Mouse (Mus musculus): ENCODE measurements around the gene Hunk. TPM values are rescaled to one million over a fixed set of nuclear protein-coding genes. Genes with fewer than 3 reads are reported as not detected.
A peak's percentile ranks its signal among the peaks of the same experiment; 100 is the strongest.

The Hunk gene
- polyA plus RNA-seq, 1 experiment, result 0.37 TPM

GRCm38 (mm10) chr16:90396882-90397281 is 11.1 kb downstream of the Hunk start:
- TF ChIP-seq CEBPB (IDR thresholded peaks at IDR 0.05; ENCODE audit: insufficient read depth, poor library complexity, severe bottlenecking), result no peak
- TF ChIP-seq MAX (IDR thresholded peaks at IDR 0.05; ENCODE audit: low read depth), result no peak

GRCm38 (mm10) chr16:90400314-90400713 is 14.5 kb downstream of the Hunk start:
- no peak overlapping the region for H3K4me3 ChIP-seq
- TF ChIP-seq E2F4 (IDR thresholded peaks at IDR 0.05; ENCODE audit: insufficient read depth) (no peak), USF1 (IDR thresholded peaks at IDR 0.05; ENCODE audit: low read depth) (no peak), POLR2A (IDR thresholded peaks at IDR 0.05; ENCODE audit: insufficient read length, low read depth) (no peak), TCF3 (IDR thresholded peaks at IDR 0.05; ENCODE audit: insufficient read length, low read depth) (no peak), SRF (IDR thresholded peaks at IDR 0.05; ENCODE audit: control insufficient read depth, insufficient read length, low read depth) (no peak), MYOD1 (IDR thresholded peaks at IDR 0.05; ENCODE audit: control insufficient read depth in 1 of 3, insufficient read length in 2 of 3, low read depth in 2 of 3) (no peak), CEBPB (IDR thresholded peaks at IDR 0.05; ENCODE audit: insufficient read depth, poor library complexity, severe bottlenecking) (no peak)
- H3K4me2 ChIP-seq (ENCODE audit: low read depth), result no peak overlapping the region
- H3K36me3 ChIP-seq (ENCODE audit: control insufficient read depth, insufficient read depth), result no peaks in the 10 kb centered on the region
- no peaks in the 10 kb centered on the region for H3K79me2 ChIP-seq (ENCODE audit: control insufficient read depth, insufficient read depth)
- H3ac ChIP-seq (ENCODE audit: control insufficient read depth, insufficient read length), result no peak overlapping the region
- H3K27me3 ChIP-seq (ENCODE audit: control insufficient read depth, insufficient read depth, insufficient read length), result no peaks in the 10 kb centered on the region

More at GRCm38 (mm10) chr16:90396882-90397281, 11.1 kb downstream of the Hunk start:
- no peak overlapping the region for H3K4me3 ChIP-seq
- no peak overlapping the region for H3K4me2 ChIP-seq (ENCODE audit: low read depth)
- no peaks in the 10 kb centered on the region for H3K79me2 ChIP-seq (ENCODE audit: control insufficient read depth, insufficient read depth)
- H3K27me3 ChIP-seq (ENCODE audit: control insufficient read depth, insufficient read depth, insufficient read length), result no peaks in the 10 kb centered on the region
- H3ac ChIP-seq (ENCODE audit: control insufficient read depth, insufficient read length), result no peak overlapping the region
- H3K36me3 ChIP-seq (ENCODE audit: control insufficient read depth, insufficient read depth), result no peaks in the 10 kb centered on the region

- no peaks in the 10 kb centered on the region for H3K27me3 ChIP-seq (ENCODE audit: control insufficient read depth, insufficient read depth, insufficient read length)
- peak overlapping the region; percentile 14 for H3K4me2 ChIP-seq (ENCODE audit: low read depth)
- H3K36me3 ChIP-seq (ENCODE audit: control insufficient read depth, insufficient read depth), result no peaks in the 10 kb centered on the region
- TF ChIP-seq SRF (IDR thresholded peaks at IDR 0.05; ENCODE audit: control insufficient read depth, insufficient read length, low read depth) (no peak), MYOD1 (IDR thresholded peaks at IDR 0.05; ENCODE audit: control insufficient read depth in 1 of 3, insufficient read length in 2 of 3, low read depth in 2 of 3) (peak in 1 of 3 experiments; percentile 25), USF1 (IDR thresholded peaks at IDR 0.05; ENCODE audit: low read depth) (peak; percentile 55), TCF3 (IDR thresholded peaks at IDR 0.05; ENCODE audit: insufficient read length, low read depth) (no peak), MAX (IDR thresholded peaks at IDR 0.05; ENCODE audit: low read depth) (no peak)
- no peak overlapping the region for H3K4me3 ChIP-seq
- no peak overlapping the region for H3ac ChIP-seq (ENCODE audit: control insufficient read depth, insufficient read length)
- H3K79me2 ChIP-seq (ENCODE audit: control insufficient read depth, insufficient read depth), result no peaks in the 10 kb centered on the region
These were observed 15.3 kb downstream of the Hunk start for GRCm38 (mm10) chr16:90400906-90401666.

GRCm38 (mm10) chr16:90402292-90402691 is 16.5 kb downstream of the Hunk start:
- Histone ChIP-seq H3K4me3 (no peak overlapping the region), H3K79me2 (ENCODE audit: control insufficient read depth, insufficient read depth) (no peaks in the 10 kb centered on the region), H3K27me3 (ENCODE audit: control insufficient read depth, insufficient read depth, insufficient read length) (no peaks in the 10 kb centered on the region), H3K4me2 (ENCODE audit: low read depth) (no peak overlapping the region), H3ac (ENCODE audit: control insufficient read depth, insufficient read length) (no peak overlapping the region), H3K36me3 (ENCODE audit: control insufficient read depth, insufficient read depth) (no peaks in the 10 kb centered on the region)
- TF ChIP-seq E2F4 (IDR thresholded peaks at IDR 0.05; ENCODE audit: insufficient read depth) (no peak), POLR2AphosphoS2 (IDR thresholded peaks at IDR 0.05; ENCODE audit: insufficient read length, low read depth) (no peak), TCF12 (IDR thresholded peaks at IDR 0.05; ENCODE audit: insufficient read depth, poor library complexity, severe bottlenecking) (no peak), REST (IDR thresholded peaks at IDR 0.05; ENCODE audit: insufficient read depth, insufficient read length) (no peak), SRF (IDR thresholded peaks at IDR 0.05; ENCODE audit: control insufficient read depth, insufficient read length, low read depth) (no peak), MYOD1 (IDR thresholded peaks at IDR 0.05; ENCODE audit: control insufficient read depth in 1 of 3, insufficient read length in 2 of 3, low read depth in 2 of 3) (no peak), TCF3 (IDR thresholded peaks at IDR 0.05; ENCODE audit: insufficient read length, low read depth) (no peak), POLR2A (IDR thresholded peaks at IDR 0.05; ENCODE audit: insufficient read length, low read depth) (no peak), MAX (IDR thresholded peaks at IDR 0.05; ENCODE audit: low read depth) (no peak), MYOG (IDR thresholded peaks at IDR 0.05; ENCODE audit: control insufficient read depth in 1 of 3, insufficient read depth in 1 of 3, insufficient read length in 2 of 3, low read depth in 2 of 3) (no peak), CEBPB (IDR thresholded peaks at IDR 0.05; ENCODE audit: insufficient read depth, poor library complexity, severe bottlenecking) (no peak), USF1 (IDR thresholded peaks at IDR 0.05; ENCODE audit: low read depth) (no peak)

- H3ac ChIP-seq (ENCODE audit: control insufficient read depth, insufficient read length), result no peak overlapping the region
- H3K36me3 ChIP-seq (ENCODE audit: control insufficient read depth, insufficient read depth), result no peaks in the 10 kb centered on the region
- H3K4me2 ChIP-seq (ENCODE audit: low read depth), result no peak overlapping the region
- H3K27me3 ChIP-seq (ENCODE audit: control insufficient read depth, insufficient read depth, insufficient read length), result no peaks in the 10 kb centered on the region
- H3K79me2 ChIP-seq (ENCODE audit: control insufficient read depth, insufficient read depth), result no peaks in the 10 kb centered on the region
- no peak overlapping the region for H3K4me3 ChIP-seq
- no peak for TF ChIP-seq REST (IDR thresholded peaks at IDR 0.05; ENCODE audit: insufficient read depth, insufficient read length)
- no peak for TF ChIP-seq USF1 (IDR thresholded peaks at IDR 0.05; ENCODE audit: low read depth)
- no peak for TF ChIP-seq E2F4 (IDR thresholded peaks at IDR 0.05; ENCODE audit: insufficient read depth)
- no peak for TF ChIP-seq TCF12 (IDR thresholded peaks at IDR 0.05; ENCODE audit: insufficient read depth, poor library complexity, severe bottlenecking)
- no peak for TF ChIP-seq SRF (IDR thresholded peaks at IDR 0.05; ENCODE audit: control insufficient read depth, insufficient read length, low read depth)
- TF ChIP-seq CEBPB (IDR thresholded peaks at IDR 0.05; ENCODE audit: insufficient read depth, poor library complexity, severe bottlenecking), result no peak
- TF ChIP-seq MAX (IDR thresholded peaks at IDR 0.05; ENCODE audit: low read depth), result no peak
- no peak for TF ChIP-seq POLR2A (IDR thresholded peaks at IDR 0.05; ENCODE audit: insufficient read length, low read depth)
- TF ChIP-seq MYOD1 (IDR thresholded peaks at IDR 0.05; ENCODE audit: control insufficient read depth in 1 of 3, insufficient read length in 2 of 3, low read depth in 2 of 3), result no peak
- no peak for TF ChIP-seq TCF3 (IDR thresholded peaks at IDR 0.05; ENCODE audit: insufficient read length, low read depth)
- TF ChIP-seq POLR2AphosphoS2 (IDR thresholded peaks at IDR 0.05; ENCODE audit: insufficient read length, low read depth), result no peak
- TF ChIP-seq MYOG (IDR thresholded peaks at IDR 0.05; ENCODE audit: control insufficient read depth in 1 of 3, insufficient read depth in 1 of 3, insufficient read length in 2 of 3, low read depth in 2 of 3), result no peak
These were observed 19.4 kb downstream of the Hunk start for GRCm38 (mm10) chr16:90405195-90405594.
